Mouse (Mus musculus): ENCODE results near the gene Taok3. TPM values are rescaled to one million over a fixed set of nuclear protein-coding genes. Genes with fewer than 3 reads are reported as not detected.

The Taok3 gene
- polyA plus RNA-seq, 1 experiment from 2014 or later: 16.3 TPM

- WGBS: 93% methylated on average over 7 of the region's 7 CpGs
- Histone ChIP-seq H3K27ac (ENCODE audit: low read depth, low read length) (no peak overlapping the region), H3K9ac (ENCODE audit: low read depth, low read length) (no peak overlapping the region), H3K4me3 (ENCODE audit: low read length) (no peak overlapping the region), H3K27me3 (ENCODE audit: control insufficient read depth, insufficient read depth, low read length) (no peaks in the 10 kb centered on the region), H3K9me3 (ENCODE audit: control insufficient read depth, low read length) (peaks cover 13% of the 10 kb centered on the region), H3K36me3 (ENCODE audit: control insufficient read depth, insufficient read depth, low read length) (no peaks in the 10 kb centered on the region), H3K4me1 (ENCODE audit: control insufficient read depth, insufficient read depth, low read length) (no peaks in the 10 kb centered on the region), H3K4me2 (replicated peaks; ENCODE audit: low read depth, low read length) (no peak overlapping the region)
- no peak for ATAC-seq (ENCODE audit: low FRiP score, low TSS enrichment)
Observed at GRCm38 (mm10) chr5:117185673-117186072, 65.7 kb downstream of the Taok3 start.

- H3K4me1 ChIP-seq (ENCODE audit: control insufficient read depth, insufficient read depth, low read length): no peaks in the 10 kb centered on the region
- no peaks in the 10 kb centered on the region for H3K27me3 ChIP-seq (ENCODE audit: control insufficient read depth, insufficient read depth, low read length)
- H3K27ac ChIP-seq (ENCODE audit: low read depth, low read length): no peak overlapping the region
- no peak for ATAC-seq (ENCODE audit: low FRiP score, low TSS enrichment)
- no peak overlapping the region for H3K9ac ChIP-seq (ENCODE audit: low read depth, low read length)
- H3K4me3 ChIP-seq (ENCODE audit: low read length): no peak overlapping the region
- 82% methylated on average over 6 of the region's 6 CpGs for WGBS
- no peak overlapping the region for H3K4me2 ChIP-seq (replicated peaks; ENCODE audit: low read depth, low read length)
- H3K36me3 ChIP-seq (ENCODE audit: control insufficient read depth, insufficient read depth, low read length): no peaks in the 10 kb centered on the region; the same call in 1 of the 2 replicates
- H3K9me3 ChIP-seq (ENCODE audit: control insufficient read depth, low read length): no peaks in the 10 kb centered on the region
Observed at GRCm38 (mm10) chr5:117192061-117192460, 72.1 kb downstream of the Taok3 start.

- Histone ChIP-seq H3K36me3 (ENCODE audit: control insufficient read depth, insufficient read depth, low read length) (no peaks in the 10 kb centered on the region; the same call in 1 of the 2 replicates), H3K9me3 (ENCODE audit: control insufficient read depth, low read length) (0 out of 2 replicates have a peak, but pooled peaks cover 2% of the 10 kb centered on the region), H3K9ac (ENCODE audit: low read depth, low read length) (no peak overlapping the region), H3K4me3 (ENCODE audit: low read length) (no peak overlapping the region), H3K4me2 (replicated peaks; ENCODE audit: low read depth, low read length) (no peak overlapping the region), H3K27me3 (ENCODE audit: control insufficient read depth, insufficient read depth, low read length) (no peaks in the 10 kb centered on the region), H3K4me1 (ENCODE audit: control insufficient read depth, insufficient read depth, low read length) (no peaks in the 10 kb centered on the region), H3K27ac (ENCODE audit: low read depth, low read length) (no peak overlapping the region)
- 89% methylated on average over 7 of the region's 7 CpGs for WGBS
- ATAC-seq (ENCODE audit: low FRiP score, low TSS enrichment): no peak
Observed at GRCm38 (mm10) chr5:117193748-117194147, 73.8 kb downstream of the Taok3 start.

GRCm38 (mm10) chr5:117194672-117195071 is 74.7 kb downstream of the Taok3 start:
- H3K36me3 ChIP-seq (ENCODE audit: control insufficient read depth, insufficient read depth, low read length): no peaks in the 10 kb centered on the region; the same call in 1 of the 2 replicates
- no peaks in the 10 kb centered on the region for H3K27me3 ChIP-seq (ENCODE audit: control insufficient read depth, insufficient read depth, low read length)
- 0 out of 2 replicates have a peak, but pooled peaks cover 2% of the 10 kb centered on the region for H3K9me3 ChIP-seq (ENCODE audit: control insufficient read depth, low read length)
- WGBS: 94% methylated on average over 5 of the region's 5 CpGs
- no peak overlapping the region for H3K27ac ChIP-seq (ENCODE audit: low read depth, low read length)
- no peak for ATAC-seq (ENCODE audit: low FRiP score, low TSS enrichment)
- no peak overlapping the region for H3K4me3 ChIP-seq (ENCODE audit: low read length)
- no peak overlapping the region for H3K4me2 ChIP-seq (replicated peaks; ENCODE audit: low read depth, low read length)
- no peak overlapping the region for H3K9ac ChIP-seq (ENCODE audit: low read depth, low read length)
- H3K4me1 ChIP-seq (ENCODE audit: control insufficient read depth, insufficient read depth, low read length): no peaks in the 10 kb centered on the region

- no peaks in the 10 kb centered on the region for H3K27me3 ChIP-seq (ENCODE audit: control insufficient read depth, insufficient read depth, low read length)
- H3K27ac ChIP-seq (ENCODE audit: low read depth, low read length): no peak overlapping the region
- no peak for ATAC-seq (ENCODE audit: low FRiP score, low TSS enrichment)
- H3K9me3 ChIP-seq (ENCODE audit: control insufficient read depth, low read length): 0 out of 2 replicates have a peak, but pooled peaks cover 2% of the 10 kb centered on the region
- no peak overlapping the region for H3K4me3 ChIP-seq (ENCODE audit: low read length)
- no peaks in the 10 kb centered on the region for H3K4me1 ChIP-seq (ENCODE audit: control insufficient read depth, insufficient read depth, low read length)
- H3K4me2 ChIP-seq (replicated peaks; ENCODE audit: low read depth, low read length): no peak overlapping the region
- H3K36me3 ChIP-seq (ENCODE audit: control insufficient read depth, insufficient read depth, low read length): no peaks in the 10 kb centered on the region; the same call in 1 of the 2 replicates
- 94% methylated on average over 7 of the region's 7 CpGs for WGBS
- no peak overlapping the region for H3K9ac ChIP-seq (ENCODE audit: low read depth, low read length)
Observed at GRCm38 (mm10) chr5:117196551-117196950, 76.6 kb downstream of the Taok3 start.

- no peak overlapping the region for H3K27ac ChIP-seq (ENCODE audit: low read depth, low read length)
- H3K4me2 ChIP-seq (replicated peaks; ENCODE audit: low read depth, low read length): no peak overlapping the region
- no peaks in the 10 kb centered on the region for H3K4me1 ChIP-seq (ENCODE audit: control insufficient read depth, insufficient read depth, low read length)
- 0 out of 2 replicates have a peak, but pooled peaks cover 2% of the 10 kb centered on the region for H3K9me3 ChIP-seq (ENCODE audit: control insufficient read depth, low read length)
- ATAC-seq (ENCODE audit: low FRiP score, low TSS enrichment): no peak
- H3K9ac ChIP-seq (ENCODE audit: low read depth, low read length): no peak overlapping the region
- no peaks in the 10 kb centered on the region for H3K27me3 ChIP-seq (ENCODE audit: control insufficient read depth, insufficient read depth, low read length)
- 74% methylated on average over 3 of the region's 3 CpGs for WGBS
- no peak overlapping the region for H3K4me3 ChIP-seq (ENCODE audit: low read length)
- H3K36me3 ChIP-seq (ENCODE audit: control insufficient read depth, insufficient read depth, low read length): no peaks in the 10 kb centered on the region; the same call in 1 of the 2 replicates
Observed at GRCm38 (mm10) chr5:117198390-117198789, 78.5 kb downstream of the Taok3 start.

- Histone ChIP-seq H3K4me2 (replicated peaks; ENCODE audit: low read depth, low read length) (no peak overlapping the region), H3K27ac (ENCODE audit: low read depth, low read length) (no peak overlapping the region), H3K4me1 (ENCODE audit: control insufficient read depth, insufficient read depth, low read length) (no peaks in the 10 kb centered on the region), H3K4me3 (ENCODE audit: low read length) (no peak overlapping the region), H3K9me3 (ENCODE audit: control insufficient read depth, low read length) (no peaks in the 10 kb centered on the region), H3K9ac (ENCODE audit: low read depth, low read length) (no peak overlapping the region), H3K36me3 (ENCODE audit: control insufficient read depth, insufficient read depth, low read length) (peaks cover 10% of the 10 kb centered on the region; the same call in 1 of the 2 replicates), H3K27me3 (ENCODE audit: control insufficient read depth, insufficient read depth, low read length) (no peaks in the 10 kb centered on the region)
- 78% methylated on average over 16 of the region's 16 CpGs for WGBS
- ATAC-seq (ENCODE audit: low FRiP score, low TSS enrichment): no peak
Observed at GRCm38 (mm10) chr5:117207286-117207685, 87.4 kb downstream of the Taok3 start.

- Histone ChIP-seq H3K4me2 (replicated peaks; ENCODE audit: low read depth, low read length) (no peak overlapping the region), H3K4me3 (ENCODE audit: low read length) (no peak overlapping the region), H3K4me1 (ENCODE audit: control insufficient read depth, insufficient read depth, low read length) (no peaks in the 10 kb centered on the region), H3K9ac (ENCODE audit: low read depth, low read length) (no peak overlapping the region), H3K27ac (ENCODE audit: low read depth, low read length) (no peak overlapping the region), H3K9me3 (ENCODE audit: control insufficient read depth, low read length) (no peaks in the 10 kb centered on the region), H3K36me3 (ENCODE audit: control insufficient read depth, insufficient read depth, low read length) (no peaks in the 10 kb centered on the region), H3K27me3 (ENCODE audit: control insufficient read depth, insufficient read depth, low read length) (no peaks in the 10 kb centered on the region)
- 78% methylated on average over 4 of the region's 4 CpGs for WGBS
- ATAC-seq (ENCODE audit: low FRiP score, low TSS enrichment): no peak
Observed at GRCm38 (mm10) chr5:117214016-117214415, 94.1 kb downstream of the Taok3 start.

- Histone ChIP-seq H3K4me3 (ENCODE audit: low read length) (no peak overlapping the region), H3K36me3 (ENCODE audit: control insufficient read depth, insufficient read depth, low read length) (no peaks in the 10 kb centered on the region; the same call in 1 of the 2 replicates), H3K9ac (ENCODE audit: low read depth, low read length) (no peak overlapping the region), H3K9me3 (ENCODE audit: control insufficient read depth, low read length) (no peaks in the 10 kb centered on the region), H3K4me1 (ENCODE audit: control insufficient read depth, insufficient read depth, low read length) (no peaks in the 10 kb centered on the region), H3K27ac (ENCODE audit: low read depth, low read length) (no peak overlapping the region), H3K27me3 (ENCODE audit: control insufficient read depth, insufficient read depth, low read length) (no peaks in the 10 kb centered on the region), H3K4me2 (replicated peaks; ENCODE audit: low read depth, low read length) (no peak overlapping the region)
- no peak for ATAC-seq (ENCODE audit: low FRiP score, low TSS enrichment)
- WGBS: 71% methylated on average over 12 of the region's 12 CpGs
Observed at GRCm38 (mm10) chr5:117231059-117231458, 111.1 kb downstream of the Taok3 start.
